Mouse (Mus musculus) heart, postnatal 0 days (tissue): ENCODE data around the gene Nacc1.

ENCODE experiments used
- CTCF ChIP-seq: IDR thresholded peaks from 2 replicates; pipeline ENCODE4 v1.5.1; 2016; ENCODE audit warnings: antibody characterized with exemption, control low read depth, low read depth
- EP300 ChIP-seq: IDR thresholded peaks from 2 replicates; pipeline ENCODE4 v1.6.1; 2016; ENCODE audit warnings: antibody characterized with exemption, low read depth

GRCm38 (mm10) chr8:84664566-84665384 lies 22.9 kb downstream of the Nacc1 start:
- TF ChIP-seq CTCF: peak; percentile 51
- TF ChIP-seq EP300: no peak; the same call in 1 of the 2 replicates
